In the genomic region with DNA sequence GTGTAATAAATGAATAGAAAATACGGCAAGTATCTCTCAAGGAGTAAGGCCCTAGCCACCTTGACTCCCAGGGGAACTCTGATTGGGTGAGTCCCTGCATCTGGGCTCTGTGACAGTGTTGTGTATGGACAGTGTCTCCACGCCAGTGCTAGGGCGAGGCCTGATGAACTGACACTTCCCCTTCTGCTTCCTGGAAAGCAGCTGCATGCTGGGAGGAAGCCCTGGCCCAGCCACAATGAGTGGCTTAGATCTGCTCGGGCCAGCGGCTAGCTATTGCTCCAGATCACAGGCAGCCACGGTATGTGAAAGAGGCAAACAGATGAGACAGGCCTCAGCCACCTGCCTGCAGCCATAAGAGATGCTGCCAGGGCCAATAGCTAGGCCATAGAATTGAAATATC, we compare ENCODE assay signal across 23 mouse cellular contexts. TPM values are rescaled to one million over a fixed set of nuclear protein-coding genes. Genes with fewer than 3 reads are reported as not detected.
DNase-seq lines count a peak whose midpoint lies in the region; ATAC-seq lines count a peak whose summit lies in the region.
"Had no signal": no experiment of that assay in that cellular context is flagged by ENCODE, and none has a peak within 500 bp of the region (broad histone marks: within the 10 kb centered on the region; RNA-seq: fewer than 3 reads in every experiment).

No protein-coding gene starts in this region.

- H3K36me3 ChIP-seq in midbrain, embryonic 16.5 days (ENCODE audit: control insufficient read depth, insufficient read depth, low read length), result no peaks in the 10 kb centered on the region
- H3K36me3 ChIP-seq: embryonic facial prominence, embryonic 10.5 days; heart, embryonic 12.5 days; hindbrain, embryonic 12.5 days had no signal

- H3K27ac ChIP-seq in midbrain, embryonic 16.5 days (ENCODE audit: low read length), result no peak overlapping the region
- H3K27ac ChIP-seq: embryonic facial prominence, embryonic 10.5 days; forebrain, embryonic 13.5 days; gastrocnemius, adult 2 months; hindbrain, embryonic 12.5 days had no signal

- no peak overlapping the region for H3K4me2 ChIP-seq in midbrain, embryonic 16.5 days (ENCODE audit: low read length)
- H3K4me2 ChIP-seq: forebrain, embryonic 13.5 days; heart, embryonic 12.5 days; hindbrain, embryonic 12.5 days had no signal

- no peaks in the 10 kb centered on the region for H3K27me3 ChIP-seq in midbrain, embryonic 16.5 days (ENCODE audit: control insufficient read depth, insufficient read depth, low read depth, low read length)
- H3K27me3 ChIP-seq: hindbrain, embryonic 12.5 days had no signal

- H3K9ac ChIP-seq in midbrain, embryonic 16.5 days (ENCODE audit: low read depth, low read length), result no peak overlapping the region
- H3K9ac ChIP-seq: forebrain, embryonic 13.5 days; forebrain, postnatal 0 days; heart, embryonic 12.5 days; hindbrain, embryonic 12.5 days had no signal

- peak; percentile 49 to 52; a peak in 3 of 4 replicates for ATAC-seq in hematopoietic stem cell, adult 5-6 weeks (replicated peaks in 1 of 2; ENCODE audit: insufficient read depth in 1 of 2, low FRiP score in 2 of 2, low TSS enrichment in 1 of 2, low read depth in 1 of 2, poor library complexity in 2 of 2, severe bottlenecking in 2 of 2)
- peak; percentile 69 for ATAC-seq in neutrophil, adult 5-6 weeks (ENCODE audit: extremely low read depth, insufficient number of reproducible peaks, low FRiP score, poor library complexity, severe bottlenecking)
- ATAC-seq in midbrain, embryonic 16.5 days, result no peak
- ATAC-seq: forebrain, embryonic 13.5 days; forebrain, postnatal 0 days; hindbrain, embryonic 16.5 days; inflammation-experienced regulatory T-cells, adult 6 months had no signal

- DNase-seq in heart, adult 11 months, result peak; percentile 94
- no peak for DNase-seq in heart, postnatal 25 days (ENCODE audit: low spot score)
- DNase-seq in B cell, adult 2 months, result peak; percentile 21 to 36
- DNase-seq in frontal cortex, adult 2 months (ENCODE audit: extremely low spot score in 1 of 2, low spot score in 1 of 2), result no peak
- DNase-seq in right cerebral cortex, postnatal 10 days (ENCODE audit: low spot score in 2 of 2), result no peak
- DNase-seq: adrenal gland, adult 2 months; adrenal gland, postnatal 25 days; cerebellum, adult 18-20 months; cerebellum, adult 9-11 months; cerebellum, postnatal 36 days; forebrain, postnatal 0 days; gastrocnemius, adult 2 months; gastrocnemius, postnatal 36 days; heart, postnatal 36 days had no signal

- H3K4me1 ChIP-seq in midbrain, embryonic 16.5 days (ENCODE audit: control insufficient read depth, insufficient read depth, low read length), result no peaks in the 10 kb centered on the region
- H3K4me1 ChIP-seq: forebrain, embryonic 13.5 days; heart, embryonic 12.5 days had no signal

- intact Hi-C loops in heart, postnatal 25 days (cut with DNase I), result loop anchor here (10.0 kb wide), 1 partner anchor 492 kb away; no protein-coding TSS in a partner anchor

- H3K9me3 ChIP-seq in midbrain, embryonic 16.5 days (replicated peaks; ENCODE audit: control insufficient read depth, low read length, poor library complexity, severe bottlenecking), result no peaks in the 10 kb centered on the region
- H3K9me3 ChIP-seq: embryonic facial prominence, embryonic 10.5 days; forebrain, embryonic 13.5 days; hindbrain, embryonic 12.5 days had no signal

- 70% methylated on average over 6 of the region's 6 CpGs for WGBS in midbrain, embryonic 16.5 days

- H3K4me3 ChIP-seq in midbrain, embryonic 16.5 days (ENCODE audit: low read depth, low read length), result no peak overlapping the region
- H3K4me3 ChIP-seq: embryonic facial prominence, embryonic 10.5 days; forebrain, embryonic 13.5 days; gastrocnemius, adult 2 months; heart, embryonic 12.5 days; hindbrain, embryonic 12.5 days had no signal

RNA-seq across cellular contexts. Expression of gene Grm4, which starts 6.0 kb away (rescaled TPM):
- total RNA-seq in heart, postnatal 25 days (2021), result under 1 TPM; 0.11 to 0.44 TPM
- total RNA-seq in hematopoietic stem cell, adult 5-6 weeks (2017), result not detected in 2 replicates
- total RNA-seq in neutrophil, adult 5-6 weeks (2017), result not detected in 2 replicates
- 39.8 and 50.2 TPM in 2 replicates for polyA plus RNA-seq in frontal cortex, adult 2 months (2012; rRNA removed)
- 7.5 and 11.0 TPM in 2 replicates for polyA plus RNA-seq in midbrain, embryonic 16.5 days (2015; fragmentation: Nextera tagmentation; extraction: Ambion mirVana)
- total RNA-seq: gastrocnemius, adult 2 months had no signal

RNA-seq across cellular contexts. Expression of gene Hmga1, which starts 29.1 kb away (rescaled TPM):
- 10 to 100 TPM; 35.2 to 42.0 TPM for total RNA-seq in heart, postnatal 25 days (2021)
- total RNA-seq in hematopoietic stem cell, adult 5-6 weeks (2017), result 95.5 and 115 TPM in 2 replicates
- 29.8 and 34.0 TPM in 2 replicates for total RNA-seq in neutrophil, adult 5-6 weeks (2017)
- polyA plus RNA-seq in frontal cortex, adult 2 months (2012; rRNA removed), result 66.0 and 78.8 TPM in 2 replicates
- 124 and 134 TPM in 2 replicates for polyA plus RNA-seq in midbrain, embryonic 16.5 days (2015; fragmentation: Nextera tagmentation; extraction: Ambion mirVana)

RNA-seq across cellular contexts. Expression of gene AI413582, which starts 38.4 kb away (rescaled TPM):
- 1 to 10 TPM; 7.3 to 7.7 TPM for total RNA-seq in heart, postnatal 25 days (2021)
- 13.8 and 14.5 TPM in 2 replicates for total RNA-seq in hematopoietic stem cell, adult 5-6 weeks (2017)
- total RNA-seq in neutrophil, adult 5-6 weeks (2017), result 26.1 and 26.2 TPM in 2 replicates
- 83.9 and 84.2 TPM in 2 replicates for polyA plus RNA-seq in frontal cortex, adult 2 months (2012; rRNA removed)
- polyA plus RNA-seq in midbrain, embryonic 16.5 days (2015; fragmentation: Nextera tagmentation; extraction: Ambion mirVana), result 55.4 and 65.8 TPM in 2 replicates

Comparison
In these comparisons a context has a peak if more than half of its experiments do, and no peak if none do; other contexts are left out.
1. DNase-seq: peak in heart, adult 11 months (single experiment) and B cell, adult 2 months (2 of 2); none in heart, postnatal 25 days (single experiment), frontal cortex, adult 2 months (0 of 2) and right cerebral cortex, postnatal 10 days (0 of 2).